ENCODE assay signal across 8 mouse cellular contexts in genomic region chr16:91647461-91648219, GRCm38 (mm10). TPM values are rescaled to one million over a fixed set of nuclear protein-coding genes. Genes with fewer than 3 reads are reported as not detected.
DNase-seq lines count a peak whose midpoint lies in the region; ATAC-seq lines count a peak whose summit lies in the region.

Gene Son, plus strand, starts transcription at chr16:91647506.

- intact Hi-C loops in gastrocnemius, postnatal 14 days (cut with DNase I; ENCODE audit: low total_unique reads): no loop called here
- intact Hi-C loops in left cerebral cortex, postnatal 10 days (cut with DNase I): no loop called here

- DNase-seq in adrenal gland, adult (ENCODE audit: inconsistent age in 2 of 2, low spot score in 1 of 2): peak; percentile 98
- DNase-seq in embryo, embryonic 10.5 days (ENCODE audit: low spot score): peak; percentile 98
- DNase-seq in gastrocnemius, postnatal 14 days: peak; percentile 98
- peak; percentile 97 to 98 for DNase-seq in left cerebral cortex, postnatal 10 days (ENCODE audit: extremely low spot score in 1 of 2, low spot score in 2 of 2)
- peak; percentile 97 for DNase-seq in right cerebral cortex, postnatal 25 days
- DNase-seq in urinary bladder, postnatal 4 days (ENCODE audit: low spot score in 2 of 2): peak; percentile 95 to 96

- ATAC-seq in inflammation-experienced regulatory T-cells, adult 6 months: peak; percentile 86
- ATAC-seq in megakaryocyte-erythroid progenitor cell, adult 5-6 weeks (replicated peaks; ENCODE audit: low FRiP score, low TSS enrichment, poor library complexity, severe bottlenecking): peak; percentile 89

RNA-seq across cellular contexts. Expression of gene Son, which starts in this region (rescaled TPM):
- 10 to 100 TPM; 95.5 to 96.9 TPM for total RNA-seq in gastrocnemius, postnatal 14 days (2021)
- polyA plus RNA-seq in inflammation-experienced regulatory T-cells, adult 6 months (2017; shearing (Covaris generic)): 100 to 1,000 TPM; 128 to 236 (median 180) TPM
- total RNA-seq in left cerebral cortex, postnatal 10 days (2021): 100 to 1,000 TPM; 211 to 212 TPM
- 233 and 272 TPM in 2 replicates for total RNA-seq in megakaryocyte-erythroid progenitor cell, adult 5-6 weeks (2014; fragmentation: Nextera tagmentation)
- total RNA-seq in megakaryocyte-erythroid progenitor cell, adult 5-6 weeks (2017): 196 and 233 TPM in 2 replicates

Comparison
In these comparisons a context has a peak if more than half of its experiments do, and no peak if none do; other contexts are left out.
1. Peak in every context shown above with its lines: DNase-seq and ATAC-seq.